Mouse (Mus musculus) hindbrain, embryonic 12.5 days (tissue): ENCODE measurements at regions not wholly inside any gene's neighbourhood (a gene's known extent, or its start where the extent isn't known, plus 50 kb on each side); places are given as distances from the start of the nearest gene placed in this dataset.

Experiments
- ATAC-seq: fragments of 200-750 bp; cut with Nextera tagmentation; 2 replicates; pipeline ENCODE4 v1.8.0; 2017; ENCODE audit warnings: moderate TSS enrichment; ENCODE audit not compliant: low FRiP score
- H3K27ac ChIP-seq: fragments of 300-500 bp; sonication (generic); 2 replicates; pipeline ENCODE4 v1.5.1; 2016; ENCODE audit warnings: mild to moderate bottlenecking
- H3K27me3 ChIP-seq: fragments of 300-500 bp; sonication (generic); 2 replicates; pipeline ENCODE4 v1.6.1; 2016; ENCODE audit warnings: mild to moderate bottlenecking
- H3K36me3 ChIP-seq: fragments of 300-500 bp; sonication (generic); 2 replicates; pipeline ENCODE4 v1.6.1; 2016; ENCODE audit warnings: mild to moderate bottlenecking
- H3K4me1 ChIP-seq: fragments of 300-500 bp; sonication (generic); 2 replicates; pipeline ENCODE4 v1.6.1; 2016
- H3K4me2 ChIP-seq: fragments of 300-500 bp; sonication (generic); replicated peaks from 2 replicates; pipeline ENCODE4 v1.6.1; 2016; ENCODE audit warnings: mild to moderate bottlenecking
- H3K4me3 ChIP-seq: fragments of 300-500 bp; sonication (generic); 2 replicates; pipeline ENCODE4 v1.5.1; 2016; ENCODE audit warnings: mild to moderate bottlenecking
- H3K9ac ChIP-seq: fragments of 300-500 bp; sonication (generic); 2 replicates; pipeline ENCODE4 v1.6.1; 2016; ENCODE audit warnings: mild to moderate bottlenecking, moderate library complexity
- H3K9me3 ChIP-seq: fragments of 300-500 bp; sonication (generic); replicated peaks from 2 replicates; pipeline ENCODE4 v1.6.1; 2016; ENCODE audit warnings: mild to moderate bottlenecking
- WGBS: fragments of 180-500 bp; shearing (Covaris S2); methylation state at CpG from one replicate; pipeline ENCODE4 v1.1.7; 2016; 5-methylcytosine and 5-hydroxymethylcytosine counted together

DNA sequence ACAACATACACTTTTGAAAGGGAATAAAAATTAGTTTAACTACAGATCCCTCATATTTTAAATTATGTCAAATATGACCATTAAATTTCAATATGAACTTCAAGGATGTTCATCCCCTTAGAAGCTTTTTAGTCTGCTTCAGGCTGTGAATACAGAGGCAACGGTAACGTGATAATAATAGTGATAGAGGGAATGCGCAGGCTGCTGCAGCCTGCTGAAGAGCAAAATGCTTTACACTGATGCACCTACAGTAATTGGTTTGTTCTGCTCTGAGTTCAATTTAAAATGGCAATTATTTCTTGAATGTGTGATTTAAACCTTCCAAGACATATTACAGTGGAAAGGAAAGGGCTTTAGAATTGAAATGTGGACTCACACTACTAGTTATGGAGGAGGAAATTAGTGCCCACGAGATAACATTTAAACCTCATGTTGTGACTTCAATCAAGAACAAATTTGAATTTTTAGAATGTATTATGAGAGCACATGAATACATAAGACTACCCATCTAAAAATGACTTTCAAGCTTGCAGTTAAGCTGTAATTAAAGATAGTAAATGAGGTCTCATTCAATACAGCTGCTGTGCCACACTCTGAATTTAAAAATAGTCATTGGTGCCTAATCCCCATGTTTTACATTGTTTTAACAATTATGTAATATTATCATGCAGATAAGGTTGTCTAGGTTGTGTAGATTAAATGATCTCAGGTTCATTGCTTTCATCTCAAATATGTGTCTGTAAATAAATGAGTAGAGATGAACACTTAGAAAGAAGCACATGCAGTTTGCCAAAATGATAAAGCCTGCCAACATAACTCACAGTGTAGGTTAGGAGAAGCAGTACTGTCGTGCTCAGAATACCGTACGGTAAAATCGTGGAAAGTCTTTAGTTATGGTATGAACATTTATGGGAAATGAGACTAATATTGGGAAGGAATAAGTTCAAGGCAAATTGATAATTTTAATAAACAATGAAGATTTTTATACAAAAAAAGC is 910.8 kb downstream of the Grik2 start:
- no peak overlapping the region for H3K9ac ChIP-seq
- H3K9me3 ChIP-seq: no peaks in the 10 kb centered on the region
- no peak overlapping the region for H3K27ac ChIP-seq
- H3K27me3 ChIP-seq: no peaks in the 10 kb centered on the region
- no peak overlapping the region for H3K4me3 ChIP-seq
- H3K4me2 ChIP-seq: no peak overlapping the region
- no peaks in the 10 kb centered on the region for H3K36me3 ChIP-seq
- H3K4me1 ChIP-seq: no peaks in the 10 kb centered on the region
- ATAC-seq: peak; percentile 35; the same call in 1 of the 2 replicates
- WGBS: 79% methylated on average over 8 of the region's 8 CpGs

DNA sequence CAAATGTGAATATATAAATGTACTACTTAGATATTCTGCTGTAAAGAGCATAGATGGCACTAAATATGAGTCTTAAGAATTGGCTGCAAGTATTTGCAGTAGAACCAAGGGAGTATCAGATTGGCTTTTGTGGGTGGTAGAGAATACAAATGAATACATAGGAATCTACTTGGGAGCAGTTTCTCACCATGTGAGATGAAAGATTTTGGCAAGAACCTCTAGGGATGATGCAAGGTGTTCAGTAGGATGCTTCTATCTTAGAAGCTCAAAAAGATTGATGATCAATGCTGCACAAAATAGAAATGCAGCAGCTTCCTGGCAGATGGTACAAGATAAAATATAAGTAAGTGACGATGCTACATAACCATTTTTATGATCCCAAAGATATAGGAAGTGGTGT is 915.6 kb downstream of the Grik2 start:
- Histone ChIP-seq H3K4me2 (no peak overlapping the region), H3K9ac (no peak overlapping the region), H3K27ac (no peak overlapping the region), H3K27me3 (no peaks in the 10 kb centered on the region), H3K4me3 (no peak overlapping the region), H3K4me1 (no peaks in the 10 kb centered on the region), H3K9me3 (no peaks in the 10 kb centered on the region), H3K36me3 (no peaks in the 10 kb centered on the region)
- WGBS: 98% methylated on average over 1 of the region's 1 CpGs
- no peak for ATAC-seq
